Mouse (Mus musculus): Measurements from ENCODE around the gene Fam222b.
"Not testable (repeated sequence)": the region's sequence is repeated elsewhere in the genome, so short reads cannot be mapped to it uniquely, and the experiment has no call there.

Gene Fam222b

GRCm38 (mm10) chr11:78094504-78095143, at the start of gene Fam222b:
Fam222b (plus strand) TSS chr11:78094660.
- peak; percentile 81 to 83 for DNase-seq (ENCODE audit: low spot score in 2 of 2)

DNA sequence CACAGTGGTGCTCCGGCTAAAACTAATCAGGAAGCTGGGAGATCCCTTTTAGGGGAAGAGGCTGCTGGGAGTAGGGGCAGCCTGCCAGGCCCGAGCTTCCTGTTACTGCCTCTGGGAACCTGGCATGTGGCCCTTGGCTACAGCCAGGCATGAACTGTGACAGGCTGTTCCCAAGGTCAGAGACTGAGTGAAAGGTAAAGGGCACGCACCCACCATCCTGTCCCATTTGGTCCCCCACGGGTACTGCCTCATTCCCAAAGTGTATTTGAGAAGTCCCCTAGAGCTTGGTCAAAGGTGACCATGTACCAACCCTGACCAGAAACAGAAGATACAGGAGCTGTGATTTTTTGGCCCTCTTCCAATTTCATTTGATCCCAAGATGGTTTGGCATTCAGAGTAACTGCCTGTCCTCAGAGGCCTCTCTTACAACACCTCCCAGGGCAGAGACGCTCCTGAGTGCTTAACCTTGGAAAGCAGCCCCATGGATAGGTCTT, 49.7 kb upstream of the Fam222b start:
- DNase-seq (ENCODE audit: low spot score in 2 of 2) = no peak

GRCm38 (mm10) chr11:78048637-78049036, 45.8 kb upstream of the Fam222b start:
- not testable (repeated sequence) for DNase-seq (ENCODE audit: low spot score in 2 of 2)

- no peak for DNase-seq (ENCODE audit: low spot score in 2 of 2)
Observed at GRCm38 (mm10) chr11:78053078-78053477, 41.4 kb upstream of the Fam222b start.

- DNase-seq (ENCODE audit: low spot score in 2 of 2) = no peak
Observed at GRCm38 (mm10) chr11:78056946-78057345, 37.5 kb upstream of the Fam222b start.

- peak; percentile 40 to 55 for DNase-seq (ENCODE audit: low spot score in 2 of 2)
Observed at GRCm38 (mm10) chr11:78059833-78060757, 34.4 kb upstream of the Fam222b start.

- no peak for DNase-seq (ENCODE audit: low spot score in 2 of 2)
Observed at GRCm38 (mm10) chr11:78062563-78062962, 31.9 kb upstream of the Fam222b start.

DNA sequence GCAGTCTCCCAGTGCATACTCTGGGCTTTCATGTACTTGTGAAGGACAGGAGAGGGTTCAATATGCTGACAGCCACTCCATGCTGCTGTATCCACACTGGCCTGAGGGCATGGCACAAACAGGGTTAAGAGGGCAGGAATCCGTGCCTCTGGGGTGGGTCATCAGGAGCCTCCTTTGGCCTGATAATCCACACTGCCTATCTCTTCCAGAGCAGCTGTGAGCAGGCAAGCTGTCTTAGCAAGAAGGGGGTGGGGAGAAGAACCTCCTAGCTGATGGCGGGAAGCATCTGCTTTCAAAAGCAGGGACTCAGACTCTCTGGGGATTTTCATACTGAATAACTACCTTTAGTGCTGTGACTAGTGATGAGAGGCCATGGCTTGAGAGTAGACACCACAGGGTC, 28.6 kb upstream of the Fam222b start:
- DNase-seq (ENCODE audit: low spot score in 2 of 2) = no peak

DNA sequence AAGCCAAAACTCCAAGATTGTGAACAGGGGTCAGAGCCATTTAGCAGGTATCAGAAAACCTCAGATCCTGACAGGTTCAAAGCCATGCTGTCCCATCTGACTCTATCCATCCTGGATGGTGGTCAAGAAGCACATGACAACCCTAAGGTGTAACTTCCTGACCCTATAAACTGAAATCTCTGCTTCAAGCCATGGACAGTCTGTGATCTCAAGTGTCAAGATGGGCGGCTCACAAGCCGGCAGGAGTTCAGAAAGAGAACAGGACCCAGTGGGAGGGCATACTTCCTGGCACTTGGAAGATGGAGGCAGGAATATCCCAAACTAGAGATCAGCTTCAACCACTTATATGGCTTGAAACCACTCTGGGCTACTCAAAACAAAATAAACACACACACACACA, 27.8 kb upstream of the Fam222b start:
- DNase-seq (ENCODE audit: low spot score in 2 of 2) = no peak

DNA sequence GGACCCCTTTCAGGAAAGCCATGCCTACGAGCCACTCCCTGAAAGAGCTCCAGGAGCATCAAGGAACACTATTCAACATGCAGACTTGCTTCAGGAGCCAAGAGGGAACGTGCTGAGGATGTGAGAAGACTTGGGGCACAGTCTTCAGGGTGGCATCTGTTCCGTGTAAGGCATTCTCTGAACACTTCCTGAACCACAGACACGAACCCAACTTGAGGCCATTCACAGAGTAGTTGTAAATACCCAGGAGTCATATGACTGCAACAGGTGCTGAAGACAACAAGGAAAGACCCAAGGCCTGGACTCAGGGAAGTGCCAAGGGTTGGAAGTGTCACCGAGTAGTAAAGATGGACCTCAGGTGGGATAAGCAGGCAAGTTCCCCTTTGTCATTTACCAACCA, 26.9 kb upstream of the Fam222b start:
- DNase-seq (ENCODE audit: low spot score in 2 of 2) = no peak

- no peak for DNase-seq (ENCODE audit: low spot score in 2 of 2)
Observed at GRCm38 (mm10) chr11:78069130-78069529, 25.3 kb upstream of the Fam222b start.

GRCm38 (mm10) chr11:78069646-78070045, 24.8 kb upstream of the Fam222b start:
- no peak for DNase-seq (ENCODE audit: low spot score in 2 of 2)

GRCm38 (mm10) chr11:78071938-78072337, 22.5 kb upstream of the Fam222b start:
- DNase-seq (ENCODE audit: low spot score in 2 of 2) = no peak

DNA sequence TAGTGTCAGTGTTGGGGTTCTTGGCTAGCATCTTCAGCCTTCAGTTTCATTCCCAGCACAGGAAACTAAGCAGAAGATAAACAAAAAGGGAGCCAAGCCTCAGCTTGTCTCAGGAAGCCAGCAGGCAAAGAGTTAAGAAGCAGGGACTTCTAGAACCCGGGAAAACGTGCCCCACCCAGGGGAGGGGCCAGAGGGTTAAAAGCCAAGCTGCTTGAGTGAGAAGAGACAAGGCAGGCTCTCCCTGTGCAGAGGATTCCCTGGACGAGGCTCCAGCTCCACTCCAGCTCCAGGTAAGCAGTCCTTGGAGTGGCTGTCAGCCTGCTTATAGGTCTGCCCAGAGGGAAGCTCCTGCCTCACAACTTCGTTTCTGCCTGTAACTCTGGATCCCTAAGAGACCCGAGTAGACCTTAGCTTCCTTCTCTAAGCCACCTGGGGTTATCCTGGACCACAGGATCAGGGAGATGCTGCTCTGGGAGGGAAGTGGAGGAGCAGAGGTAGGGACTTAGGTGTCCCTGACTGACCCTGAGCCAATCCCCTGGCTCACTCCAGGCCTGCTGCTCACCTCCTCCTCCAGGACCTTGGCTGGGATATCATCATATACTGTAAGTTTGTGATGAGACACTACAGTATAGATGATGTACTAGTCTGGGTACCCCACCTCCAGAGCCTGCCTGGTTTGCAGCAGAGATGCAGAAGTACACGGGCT, 21.9 kb upstream of the Fam222b start:
- no peak for DNase-seq (ENCODE audit: low spot score in 2 of 2)

DNA sequence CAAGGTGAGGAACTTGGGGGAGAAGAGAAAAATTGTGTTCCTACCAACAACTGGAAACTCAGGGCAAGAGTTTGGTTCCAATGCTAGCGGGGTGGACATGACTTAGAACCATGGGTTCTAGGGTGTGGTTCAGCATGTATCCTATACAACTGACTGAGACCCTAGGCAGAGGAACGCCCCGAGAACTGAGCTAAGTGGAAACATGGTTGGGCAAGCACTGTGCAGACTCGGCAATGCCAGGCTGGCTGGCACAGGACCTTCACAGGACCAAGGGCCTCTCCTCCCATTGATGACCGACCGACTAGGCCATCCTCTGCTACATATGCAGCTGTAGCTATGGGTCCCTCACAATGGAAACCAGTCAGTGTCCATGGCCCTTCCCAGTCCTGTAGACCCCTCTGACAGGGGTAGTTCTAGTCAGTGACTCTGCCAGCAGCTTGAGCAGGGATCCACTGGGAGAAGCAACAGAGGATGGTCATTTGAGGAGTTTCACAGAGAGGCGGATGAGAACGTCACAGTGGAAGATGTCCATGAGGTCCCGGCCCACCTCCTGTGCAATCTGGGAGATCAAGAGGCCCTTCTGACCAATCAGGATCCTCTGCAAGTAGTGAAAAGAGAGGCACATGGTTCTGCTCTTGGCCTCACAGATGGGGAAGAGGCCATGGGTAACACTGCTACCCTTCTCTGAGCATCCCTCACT, 20.7 kb upstream of the Fam222b start:
- no peak for DNase-seq (ENCODE audit: low spot score in 2 of 2)

DNA sequence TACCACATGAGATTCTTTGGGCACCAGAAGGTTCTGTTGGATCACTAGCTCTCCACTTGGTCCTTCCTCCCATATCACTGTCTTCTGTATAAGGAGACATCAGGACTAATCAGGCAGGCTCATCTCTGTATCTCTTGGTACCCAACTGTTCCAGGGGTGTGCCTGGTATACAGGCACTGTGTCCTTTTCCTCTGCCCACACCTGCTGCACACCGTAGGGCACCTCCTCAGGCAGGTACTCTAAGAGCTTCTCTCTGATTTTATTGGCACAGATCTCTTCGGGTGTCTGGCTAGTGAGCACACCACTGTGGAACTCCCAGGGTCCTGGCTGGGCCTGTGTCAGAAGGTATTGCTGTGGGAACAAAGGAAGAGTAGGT, 20.2 kb upstream of the Fam222b start:
- no peak for DNase-seq (ENCODE audit: low spot score in 2 of 2)

DNA sequence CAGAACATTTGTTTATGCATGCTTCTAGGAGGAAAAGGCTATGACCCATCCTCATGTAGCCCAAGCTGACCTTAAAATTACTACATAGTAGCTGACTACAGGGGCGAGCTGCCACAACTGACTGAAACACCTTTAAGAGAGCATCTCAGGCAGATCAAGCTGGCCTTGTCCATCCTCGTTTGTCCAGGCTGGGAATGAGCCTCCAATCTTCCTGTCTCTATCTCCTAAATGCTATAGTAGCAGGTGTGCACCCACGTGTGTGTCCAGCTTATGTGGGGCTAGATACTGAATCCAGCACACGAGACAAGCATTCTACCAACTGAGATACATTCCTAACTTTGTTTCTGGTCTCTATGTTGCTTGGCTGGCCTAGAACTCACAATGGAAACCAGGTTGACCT, 19.8 kb upstream of the Fam222b start:
- no peak for DNase-seq (ENCODE audit: low spot score in 2 of 2)

GRCm38 (mm10) chr11:78079961-78080921, 14.2 kb upstream of the Fam222b start, which contains the start of gene Eral1:
Eral1 (minus strand) TSS chr11:78080383.
- DNase-seq (ENCODE audit: low spot score in 2 of 2) = peak; percentile 65 to 78

DNA sequence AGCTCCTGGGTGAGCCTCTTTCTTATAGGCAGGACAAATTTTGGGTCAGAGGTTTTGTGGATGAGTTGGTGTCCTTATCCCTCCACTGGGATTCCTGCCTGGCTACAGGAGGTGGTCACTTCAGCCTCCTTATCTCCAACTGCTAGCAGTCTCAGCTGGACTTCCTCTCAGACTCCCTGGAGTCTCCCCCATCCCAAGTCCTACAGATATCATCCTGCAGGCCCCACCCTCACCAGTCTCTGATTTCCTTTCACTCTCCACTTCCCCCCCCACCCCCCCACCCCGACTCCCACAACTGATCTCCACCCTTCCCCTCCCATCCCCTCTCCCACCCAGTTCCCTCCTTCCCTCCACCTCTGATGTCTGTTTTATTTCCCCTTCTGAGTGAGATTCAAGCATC, 10.9 kb upstream of the Fam222b start:
- no peak for DNase-seq (ENCODE audit: low spot score in 2 of 2)

GRCm38 (mm10) chr11:78086925-78087479, 7.5 kb upstream of the Fam222b start:
- no peak for DNase-seq (ENCODE audit: low spot score in 2 of 2)

All from frontal cortex, postnatal 14 days (tissue).